Mouse (Mus musculus) spleen, adult 2 months (tissue): ENCODE data around the gene Calml4.

Source experiments
- CTCF ChIP-seq: fragments of 200-500 bp; IDR thresholded peaks from 2 replicates; pipeline ENCODE4 v1.5.1; 2011; ENCODE audit warnings: mild to moderate bottlenecking, inconsistent platforms; ENCODE audit not compliant: insufficient read depth, insufficient read length, insufficient replicate concordance; ENCODE audit errors: extremely low read depth
- POLR2A ChIP-seq: fragments of 200-500 bp; IDR thresholded peaks from 2 replicates; pipeline ENCODE4 v1.6.1; 2011; ENCODE audit warnings: low read depth, low read length, inconsistent platforms

GRCm38 (mm10) chr9:62828662-62829086 lies 29.2 kb upstream of the Calml4 start:
- TF ChIP-seq CTCF, result peak; percentile 98
- TF ChIP-seq POLR2A, result no peak
